Mouse (Mus musculus) MEL (cell line): ENCODE data around the gene Klf1. TPM values are rescaled to one million over a fixed set of nuclear protein-coding genes. Genes with fewer than 3 reads are reported as not detected.

Experiments
- DNase-seq: peaks from one replicate; pipeline ENCODE4 v3.0.0; 2011; ENCODE audit warnings: low read depth, low spot score
- H3K27ac ChIP-seq: 2 replicates; pipeline ENCODE4 v1.5.1; 2012; ENCODE audit warnings: low read depth, mild to moderate bottlenecking, control low read depth, low read length, moderate library complexity; ENCODE audit not compliant: control insufficient read depth
- H3K27me3 ChIP-seq, 2 experiments: fragments of 150-350 bp in 1 of 2; sonication (generic) in 1 of 2; 2 replicates each; pipeline ENCODE4 v1.6.1; 2012; ENCODE audit warnings: low read length in 2 of 2, mild to moderate bottlenecking in 2 of 2, improper control_type of control experiment in 1 of 2, moderate library complexity in 1 of 2; ENCODE audit not compliant: insufficient read depth in 2 of 2, control insufficient read depth in 1 of 2
- H3K36me3 ChIP-seq, 2 experiments: 2 replicates each; pipeline ENCODE4 v1.6.1; 2012 to 2014; ENCODE audit warnings: low read length in 2 of 2, improper control_type of control experiment in 1 of 2, inconsistent platforms in 1 of 2, mild to moderate bottlenecking in 1 of 2; ENCODE audit not compliant: insufficient read depth in 2 of 2, control insufficient read depth in 1 of 2
- H3K4me1 ChIP-seq, 2 experiments: fragments of 150-350 bp in 1 of 2; sonication (generic) in 1 of 2; 2 replicates each; pipeline ENCODE4 v1.6.1; 2012; ENCODE audit warnings: low read length in 2 of 2, improper control_type of control experiment in 1 of 2, mild to moderate bottlenecking in 1 of 2; ENCODE audit not compliant: insufficient read depth in 2 of 2, control insufficient read depth in 1 of 2
- H3K4me3 ChIP-seq, 2 experiments: fragments of 150-350 bp in 1 of 2; sonication (generic) in 1 of 2; 2 replicates each; pipeline ENCODE4 v1.5.1; 2012; ENCODE audit warnings: low read depth in 2 of 2, low read length in 2 of 2, mild to moderate bottlenecking in 2 of 2, moderate library complexity in 2 of 2, control low read depth in 1 of 2, improper control_type of control experiment in 1 of 2; ENCODE audit not compliant: control insufficient read depth in 1 of 2, insufficient read depth in 1 of 2
- H3K79me2 ChIP-seq: 2 replicates; pipeline ENCODE4 v1.6.1; 2012; ENCODE audit warnings: mild to moderate bottlenecking, low read length, moderate library complexity; ENCODE audit not compliant: control insufficient read depth, poor library complexity, insufficient read depth
- H3K9ac ChIP-seq: 2 replicates; pipeline ENCODE4 v1.6.1; 2012; ENCODE audit warnings: low read depth, mild to moderate bottlenecking, control low read depth, low read length, moderate library complexity; ENCODE audit not compliant: control insufficient read depth, poor library complexity, severe bottlenecking
- H3K9me3 ChIP-seq: fragments of 150-350 bp; sonication (generic); replicated peaks from 2 replicates; pipeline ENCODE4 v1.6.1; 2012; ENCODE audit warnings: mild to moderate bottlenecking, low read length, improper control_type of control experiment, moderate library complexity; ENCODE audit not compliant: insufficient read depth
- BHLHE40 ChIP-seq: IDR thresholded peaks from 2 replicates; pipeline ENCODE4 v1.6.1; 2012; ENCODE audit warnings: low read depth, mild to moderate bottlenecking, inconsistent platforms, low read length, improper control_type of control experiment, borderline replicate concordance
- CHD2 ChIP-seq: IDR thresholded peaks from 2 replicates; pipeline ENCODE4 v1.6.1; 2011; ENCODE audit warnings: low read length, improper control_type of control experiment
- CTCF ChIP-seq, 3 experiments: IDR thresholded peaks in 2 of 3; conservative IDR thresholded peaks in 1 of 3; 2 replicates each; pipeline ENCODE4 v1.5.1; 2011 to 2012; ENCODE audit warnings: low read length in 3 of 3, low read depth in 2 of 3, mild to moderate bottlenecking in 2 of 3, improper control_type of control experiment in 1 of 3, inconsistent platforms in 1 of 3, mixed read lengths in 1 of 3, moderate library complexity in 1 of 3; ENCODE audit not compliant: control insufficient read depth in 1 of 3, insufficient read depth in 1 of 3, poor library complexity in 1 of 3, severe bottlenecking in 1 of 3
- EP300 ChIP-seq, 2 experiments: IDR thresholded peaks; 2 replicates each; pipeline ENCODE4 v1.6.1; 2011; ENCODE audit warnings: improper control_type of control experiment in 2 of 2, low read length in 2 of 2, low read depth in 1 of 2, mild to moderate bottlenecking in 1 of 2
- ETS1 ChIP-seq: IDR thresholded peaks from 2 replicates; pipeline ENCODE4 v1.6.1; 2012; ENCODE audit warnings: low read depth, mild to moderate bottlenecking, inconsistent platforms, low read length, improper control_type of control experiment, moderate library complexity
- GABPA ChIP-seq: IDR thresholded peaks from 2 replicates; pipeline ENCODE4 v1.6.1; 2012; ENCODE audit warnings: low read depth, mild to moderate bottlenecking, inconsistent platforms, low read length, improper control_type of control experiment, moderate library complexity
- HCFC1 ChIP-seq: IDR thresholded peaks from 2 replicates; pipeline ENCODE4 v1.6.1; 2012; ENCODE audit warnings: low read depth, mild to moderate bottlenecking, inconsistent platforms, low read length, improper control_type of control experiment, moderate library complexity
- MAFK ChIP-seq: IDR thresholded peaks from 2 replicates; pipeline ENCODE4 v1.6.1; 2011; ENCODE audit warnings: low read depth, mild to moderate bottlenecking, low read length, improper control_type of control experiment, borderline replicate concordance
- MAX ChIP-seq: IDR thresholded peaks from 2 replicates; pipeline ENCODE4 v1.6.1; 2011; ENCODE audit warnings: low read length, improper control_type of control experiment
- MAZ ChIP-seq: IDR thresholded peaks from 2 replicates; pipeline ENCODE4 v1.6.1; 2012; ENCODE audit warnings: low read depth, mild to moderate bottlenecking, inconsistent platforms, low read length, improper control_type of control experiment
- MYB ChIP-seq: IDR thresholded peaks from 2 replicates; pipeline ENCODE4 v1.6.1; 2011; ENCODE audit warnings: mild to moderate bottlenecking, low read depth, low read length, improper control_type of control experiment
- MYC ChIP-seq: IDR thresholded peaks from 2 replicates; pipeline ENCODE4 v1.6.1; 2011; ENCODE audit warnings: low read depth, mild to moderate bottlenecking, low read length, improper control_type of control experiment, moderate library complexity
- NELFE ChIP-seq: IDR thresholded peaks from 2 replicates; pipeline ENCODE4 v1.6.1; 2011; ENCODE audit warnings: low read depth, low read length, improper control_type of control experiment
- NRF1 ChIP-seq: IDR thresholded peaks from 2 replicates; pipeline ENCODE4 v1.6.1; 2014; ENCODE audit warnings: low read depth, mild to moderate bottlenecking, inconsistent platforms, low read length, improper control_type of control experiment, moderate library complexity; ENCODE audit not compliant: poor library complexity, insufficient read depth, severe bottlenecking
- POLR2AphosphoS5 ChIP-seq: IDR thresholded peaks from 2 replicates; pipeline ENCODE4 v1.6.1; 2012; ENCODE audit warnings: low read depth, borderline replicate concordance, mild to moderate bottlenecking, inconsistent platforms, low read length, moderate library complexity, mixed read lengths
- RAD21 ChIP-seq: IDR thresholded peaks from 2 replicates; pipeline ENCODE4 v1.6.1; 2011; ENCODE audit warnings: mild to moderate bottlenecking, low read depth, low read length, improper control_type of control experiment
- RCOR1 ChIP-seq: IDR thresholded peaks from 2 replicates; pipeline ENCODE4 v1.6.1; 2012; ENCODE audit warnings: low read depth, mild to moderate bottlenecking, inconsistent platforms, low read length, improper control_type of control experiment
- SMC3 ChIP-seq: IDR thresholded peaks from 2 replicates; pipeline ENCODE4 v1.6.1; 2011; ENCODE audit warnings: low read depth, low read length, improper control_type of control experiment
- TAL1 ChIP-seq: IDR thresholded peaks from 2 replicates; pipeline ENCODE4 v1.6.1; 2012; ENCODE audit warnings: mild to moderate bottlenecking, inconsistent platforms, low read length, moderate library complexity, mixed read lengths
- TBP ChIP-seq: IDR thresholded peaks from 2 replicates; pipeline ENCODE4 v1.8.0; 2011; ENCODE audit warnings: low read depth, low read length, improper control_type of control experiment
- TCF12 ChIP-seq: IDR thresholded peaks from 2 replicates; pipeline ENCODE4 v1.6.1; 2014; ENCODE audit warnings: low read depth, mild to moderate bottlenecking, inconsistent platforms, low read length, improper control_type of control experiment, moderate library complexity
- UBTF ChIP-seq: IDR thresholded peaks from 2 replicates; pipeline ENCODE4 v1.6.1; 2012; ENCODE audit warnings: low read depth, mild to moderate bottlenecking, inconsistent platforms, low read length, improper control_type of control experiment, moderate library complexity, borderline replicate concordance; ENCODE audit not compliant: insufficient read depth
- USF1 ChIP-seq: IDR thresholded peaks from 2 replicates; pipeline ENCODE4 v1.6.1; 2014; ENCODE audit warnings: low read depth, mild to moderate bottlenecking, inconsistent platforms, low read length, improper control_type of control experiment, moderate library complexity
- USF2 ChIP-seq, 2 experiments: IDR thresholded peaks; 2 replicates each; pipeline ENCODE4 v1.6.1; 2011 to 2012; ENCODE audit warnings: improper control_type of control experiment in 2 of 2, low read length in 2 of 2, borderline replicate concordance in 1 of 2, inconsistent platforms in 1 of 2, low read depth in 1 of 2, mild to moderate bottlenecking in 1 of 2; ENCODE audit not compliant: insufficient read depth in 1 of 2
- ZKSCAN1 ChIP-seq: IDR thresholded peaks from 2 replicates; pipeline ENCODE4 v1.6.1; 2012; ENCODE audit warnings: low read depth, mild to moderate bottlenecking, inconsistent platforms, low read length, improper control_type of control experiment, moderate library complexity
- ZMIZ1 ChIP-seq: IDR thresholded peaks from 2 replicates; pipeline ENCODE4 v1.6.1; 2012; ENCODE audit warnings: low read depth, mild to moderate bottlenecking, inconsistent platforms, low read length, improper control_type of control experiment, moderate library complexity
- polyA plus RNA-seq, 2 experiments: library from polyadenylated mRNA; stranded (reverse) in 1 of 2; unstranded in 1 of 2; fragments of >175 nt in 1 of 2; fragments of >200 nt in 1 of 2; gene quantifications; 2 replicates each; pipeline versions ENCODE4 v1.2.1 to v1.2.4; 2012; ENCODE audit warnings: low replicate concordance in 2 of 2, low read depth in 1 of 2; ENCODE audit not compliant: insufficient read length in 2 of 2, insufficient read depth in 1 of 2, missing spikeins in 1 of 2
- total RNA-seq: library from RNA; depleted of rRNA; stranded (reverse); fragments of 300-350 nt; gene quantifications from 2 replicates; pipeline ENCODE4 v1.2.3, GENCODE M21; 2012

Gene Klf1
- total and polyA plus RNA-seq, 3 experiments = 234 to 262 TPM; not detected in 1

DNA sequence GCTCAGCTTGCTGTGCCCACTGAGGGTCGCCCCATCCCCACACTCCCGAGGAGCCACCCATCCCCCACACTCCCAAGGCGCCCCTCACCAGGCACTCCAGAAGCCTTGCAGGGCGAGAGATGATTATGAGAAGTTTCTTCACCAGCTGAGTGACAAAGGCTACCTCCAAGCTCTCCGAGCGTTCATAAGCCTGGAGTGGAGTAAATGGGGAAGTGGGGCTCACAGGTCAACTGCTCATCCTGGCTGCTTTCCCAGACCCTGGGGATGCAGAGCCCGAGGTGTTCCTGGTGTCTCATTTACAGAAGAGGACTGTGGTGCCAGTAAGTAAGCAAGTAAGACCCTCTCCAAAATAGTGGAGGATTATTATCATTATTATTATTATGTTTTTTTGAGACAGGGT, 23.8 kb downstream of the Klf1 start:
- Histone ChIP-seq H3K4me1 (peaks cover 9 to 30% of the 10 kb centered on the region in 2 experiments; a peak in 3 of 4 replicates), H3K9ac (no peak overlapping the region), H3K27me3 (no peaks in the 10 kb centered on the region), H3K4me3 (no peak overlapping the region), H3K36me3 (peaks cover 0 to 18% of the 10 kb centered on the region in 2 experiments; a peak in 2 of 4 replicates), H3K79me2 (no peaks in the 10 kb centered on the region), H3K9me3 (no peaks in the 10 kb centered on the region), H3K27ac (no peak overlapping the region)
- DNase-seq = peak; percentile 82
- TF ChIP-seq CTCF (IDR thresholded peaks at IDR 0.05 in 2 of 3, conservative IDR thresholded peaks at IDR 0.05 in 1 of 3; ENCODE audit: control insufficient read depth in 1 of 3, insufficient read depth in 1 of 3, low read depth in 2 of 3, low read length in 3 of 3, poor library complexity in 1 of 3, severe bottlenecking in 1 of 3) (no peak), BHLHE40 (no peak), GABPA (no peak), UBTF (no peak), NRF1 (no peak), MAZ (no peak), ZMIZ1 (0 out of 2 replicates have a peak, but pooled peaks have one; percentile 40), RAD21 (no peak; the same call in 1 of the 2 replicates), ETS1 (peak; percentile 48; the same call in 1 of the 2 replicates), MYC (0 out of 2 replicates have a peak, but pooled peaks have one; percentile 27), EP300 (IDR thresholded peaks at IDR 0.05; ENCODE audit: low read depth in 1 of 2, low read length in 2 of 2) (peak in 1 of 2 experiments; percentile 58; a peak in 2 of 4 replicates), POLR2AphosphoS5 (no peak), TAL1 (no peak), NELFE (no peak), SMC3 (0 out of 2 replicates have a peak, but pooled peaks have one; percentile 15), CHD2 (no peak), TBP (0 out of 2 replicates have a peak, but pooled peaks have one; percentile 32), MAFK (no peak), TCF12 (no peak), USF2 (IDR thresholded peaks at IDR 0.05; ENCODE audit: borderline replicate concordance in 1 of 2, insufficient read depth in 1 of 2, low read depth in 1 of 2, low read length in 2 of 2) (no peak), HCFC1 (0 out of 2 replicates have a peak, but pooled peaks have one; percentile 22), MAX (no peak), MYB (0 out of 2 replicates have a peak, but pooled peaks have one; percentile 20), ZKSCAN1 (no peak), USF1 (no peak), RCOR1 (peak; percentile 48)
